Mouse (Mus musculus) liver, adult (tissue): ENCODE results near the gene Iffo2.
A peak's percentile ranks its signal among the peaks of the same experiment; 100 is the strongest.

ENCODE experiments used
- GATA4 ChIP-seq: IDR thresholded peaks from 2 replicates; pipeline ENCODE4 v1.6.1; 2014; ENCODE audit warnings: mild to moderate bottlenecking, low read length; ENCODE audit not compliant: insufficient replicate concordance

Iffo2 gene

GRCm38 (mm10) chr4:139605216-139605615 is 74.9 kb downstream of the Iffo2 start:
- no peak for TF ChIP-seq GATA4

GRCm38 (mm10) chr4:139606732-139607131 is 76.4 kb downstream of the Iffo2 start:
- TF ChIP-seq GATA4, result no peak

DNA sequence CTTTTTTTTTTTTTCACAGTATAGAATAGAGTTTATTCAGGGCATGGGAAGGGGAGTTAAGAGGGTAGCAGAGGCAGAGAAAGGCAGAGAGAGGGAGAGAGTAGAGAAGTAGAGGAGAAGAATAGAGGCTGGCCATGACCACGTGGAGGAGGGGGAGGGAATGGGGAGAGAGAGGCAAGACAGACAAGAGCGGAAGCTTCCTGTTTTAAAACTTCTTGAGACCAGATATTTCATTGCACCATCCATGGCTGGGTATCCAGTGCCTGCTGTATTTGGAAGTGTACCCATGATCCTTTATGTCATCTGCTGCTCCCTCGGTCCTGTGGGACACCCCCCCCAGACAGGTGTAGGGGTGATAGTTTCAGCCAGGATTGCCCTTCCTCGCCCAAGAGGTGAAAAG is 78.6 kb downstream of the Iffo2 start:
- no peak for TF ChIP-seq GATA4

DNA sequence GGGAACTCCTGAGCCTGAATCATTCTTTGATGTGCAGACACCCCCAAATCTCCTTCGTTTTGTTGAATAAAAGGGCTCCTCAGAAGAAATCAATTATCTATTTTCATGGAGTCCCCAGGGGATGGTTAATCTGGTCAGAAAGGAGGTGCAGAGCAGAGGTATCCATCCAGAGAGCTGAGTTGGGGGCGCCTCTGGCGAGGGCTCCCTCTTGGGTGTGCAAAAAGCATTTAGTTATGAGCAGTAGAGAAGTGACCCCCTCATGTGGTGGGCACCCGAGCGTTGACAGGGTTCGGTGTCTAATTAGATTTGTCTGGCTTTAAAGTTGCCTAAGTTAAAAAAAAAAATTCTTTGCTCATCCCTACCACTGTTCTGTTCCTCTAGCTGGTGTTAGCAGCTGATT is 80.6 kb downstream of the Iffo2 start:
- TF ChIP-seq GATA4, result no peak

DNA sequence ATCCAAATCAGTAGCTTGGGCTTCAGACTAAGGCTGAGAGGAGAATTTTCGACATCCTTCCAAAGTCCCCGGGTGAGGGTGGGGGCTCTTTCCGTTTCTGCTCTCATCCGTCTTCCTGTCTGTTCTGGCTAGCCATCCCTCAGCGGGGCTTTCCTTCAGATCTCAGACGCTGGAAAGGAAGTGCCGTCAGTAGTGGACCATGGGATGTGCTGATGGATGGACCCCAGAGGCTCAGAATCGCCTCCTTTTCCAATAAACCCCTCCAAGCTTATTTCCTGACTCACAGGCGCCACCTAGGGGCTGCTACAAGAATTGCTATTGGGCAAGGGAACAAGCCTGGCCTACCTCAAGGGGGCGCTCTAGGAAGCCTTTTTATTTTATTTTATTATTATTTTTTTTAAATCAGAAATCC is 81.2 kb downstream of the Iffo2 start:
- TF ChIP-seq GATA4, result no peak

- no peak for TF ChIP-seq GATA4
Measured at GRCm38 (mm10) chr4:139614524-139615260, 84.3 kb downstream of the Iffo2 start.

DNA sequence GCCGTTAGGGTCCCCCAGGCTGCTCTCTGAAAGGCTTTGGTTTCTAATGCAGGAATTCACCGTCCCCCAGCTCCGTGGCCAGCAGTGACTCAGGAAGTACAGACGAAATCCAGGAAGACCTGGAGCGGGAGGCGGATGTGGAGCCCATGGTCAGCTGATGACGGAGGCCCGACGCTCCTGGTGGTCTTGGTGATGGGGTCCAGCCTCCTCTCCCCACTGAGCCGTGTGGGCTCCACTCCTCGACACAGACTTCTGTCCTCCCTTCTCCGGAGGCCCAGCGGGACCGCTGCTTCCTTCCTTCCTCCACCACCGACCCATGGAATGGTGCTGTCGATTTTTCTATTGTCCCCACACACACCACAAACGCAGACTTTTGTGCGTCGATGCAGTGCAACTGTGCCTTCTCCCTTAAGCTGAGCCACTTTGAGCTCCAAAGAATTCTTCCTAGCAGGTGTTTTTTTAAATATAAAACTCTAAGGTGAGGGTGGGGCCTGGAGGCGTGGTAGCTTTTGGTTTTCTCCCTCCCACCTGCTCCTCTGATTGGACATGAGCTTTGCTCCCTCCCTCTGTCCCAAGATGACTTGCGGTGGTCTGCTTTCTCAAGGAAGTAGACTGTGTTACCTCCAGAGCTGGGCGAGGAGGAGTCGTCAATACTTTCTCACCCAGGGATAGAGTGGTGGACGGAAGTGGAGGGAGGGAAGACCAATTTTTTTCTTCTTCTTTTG is 86.1 kb downstream of the Iffo2 start:
- TF ChIP-seq GATA4, result no peak

DNA sequence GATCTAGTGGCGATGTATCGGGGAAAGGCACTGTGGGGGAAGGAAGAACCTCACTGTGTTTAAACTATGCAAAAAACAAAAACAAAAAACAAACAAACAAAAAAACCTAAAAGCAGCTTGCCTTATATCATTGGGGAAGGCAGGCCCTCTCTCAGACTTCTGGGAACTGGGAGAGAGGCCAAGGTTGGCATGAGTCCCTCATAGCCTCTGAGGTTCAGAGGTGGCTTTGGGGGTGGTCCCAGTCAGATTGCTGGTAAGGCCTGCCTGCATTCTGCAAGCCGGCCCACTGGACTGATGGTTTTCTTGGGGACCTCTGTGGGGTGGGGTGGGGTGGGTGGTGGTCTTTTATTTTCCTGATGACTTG is 86.6 kb downstream of the Iffo2 start:
- no peak for TF ChIP-seq GATA4

- no peak for TF ChIP-seq GATA4
Measured at GRCm38 (mm10) chr4:139619765-139620164, 89.4 kb downstream of the Iffo2 start.

DNA sequence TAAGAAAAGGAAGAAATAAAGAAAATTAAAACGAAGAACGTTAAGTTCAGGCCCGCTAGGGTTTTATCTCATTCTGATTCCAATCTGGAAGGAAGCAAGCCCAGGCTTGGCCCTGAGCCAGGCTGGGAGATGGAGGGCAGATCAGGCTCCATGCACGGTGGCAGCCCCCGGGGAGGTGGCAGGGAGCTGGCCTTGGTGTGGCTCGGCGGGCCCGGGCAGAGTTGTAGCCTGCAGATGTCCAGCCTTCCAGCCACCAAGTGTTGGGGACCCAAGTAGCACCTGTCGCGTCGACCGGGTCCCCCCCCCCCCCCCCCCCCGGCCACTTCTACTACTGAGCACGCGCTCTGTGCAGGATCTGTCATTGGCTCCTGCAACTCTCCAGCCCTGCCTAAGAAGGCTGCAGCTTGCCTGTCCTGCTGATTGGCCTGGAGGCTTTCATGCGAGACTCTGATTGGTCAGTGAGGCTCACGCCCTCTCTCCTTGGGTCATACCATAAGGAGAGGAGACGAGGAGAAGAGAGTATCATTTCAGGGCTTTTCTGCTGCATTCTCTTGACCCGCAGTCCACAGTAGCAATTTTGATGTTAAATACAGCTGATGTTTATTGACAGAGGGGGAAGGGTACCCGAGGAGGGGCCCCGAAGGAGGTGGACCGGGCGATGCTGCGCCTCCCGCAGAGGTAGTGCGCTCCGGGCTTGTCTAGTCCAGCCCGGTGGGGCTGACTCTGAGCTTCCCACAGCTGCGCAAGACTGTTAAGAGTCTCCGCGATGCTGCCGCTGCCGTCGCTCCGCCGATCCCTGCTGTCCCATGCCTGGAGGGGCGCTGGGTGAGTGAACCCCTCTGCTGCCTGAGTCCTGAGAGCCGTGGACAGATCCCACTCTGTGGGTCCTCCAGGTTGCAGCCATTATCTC is 92.3 kb downstream of the Iffo2 start, which contains the start of gene Aldh4a1:
Gene Aldh4a1, plus strand, starts transcription at position 494 of the 910 bp plus-strand sequence.
- peak; percentile 49; the same call in 1 of the 2 replicates for TF ChIP-seq GATA4

DNA sequence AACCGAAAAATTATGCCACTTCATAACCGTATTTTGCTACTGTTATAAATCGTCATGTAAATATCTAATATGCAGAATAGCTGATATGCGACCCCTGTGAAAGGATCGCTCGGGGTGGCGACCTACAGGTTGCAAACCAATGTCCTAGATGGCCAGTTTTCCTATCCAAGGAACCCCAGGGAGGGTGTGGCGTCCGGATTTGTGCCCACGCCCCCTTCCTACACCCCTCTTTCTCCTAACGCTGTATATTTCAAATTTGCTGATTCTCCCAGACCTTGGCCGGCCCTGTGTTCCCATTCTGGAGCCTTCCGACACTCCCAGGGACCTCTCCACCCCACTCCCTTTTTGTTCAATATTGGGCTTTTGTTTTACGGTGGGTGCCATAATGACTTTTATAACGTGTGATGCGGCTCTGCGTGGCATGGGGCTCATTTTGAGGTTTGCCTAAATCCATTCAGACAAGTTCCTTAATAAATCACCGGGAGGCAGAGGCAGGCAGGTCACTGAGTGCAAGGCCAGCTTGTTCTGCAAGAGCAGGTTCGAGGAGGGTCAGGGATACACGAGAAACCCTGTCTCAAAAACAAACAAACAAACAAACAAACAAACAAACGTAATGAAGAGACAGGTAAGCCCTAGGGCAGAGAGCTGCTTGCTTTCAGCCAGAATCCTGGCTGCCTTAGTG is 93.2 kb downstream of the Iffo2 start:
- no peak for TF ChIP-seq GATA4

GRCm38 (mm10) chr4:139624116-139624489 is 93.8 kb downstream of the Iffo2 start:
- peak; percentile 22; the same call in 1 of the 2 replicates for TF ChIP-seq GATA4

DNA sequence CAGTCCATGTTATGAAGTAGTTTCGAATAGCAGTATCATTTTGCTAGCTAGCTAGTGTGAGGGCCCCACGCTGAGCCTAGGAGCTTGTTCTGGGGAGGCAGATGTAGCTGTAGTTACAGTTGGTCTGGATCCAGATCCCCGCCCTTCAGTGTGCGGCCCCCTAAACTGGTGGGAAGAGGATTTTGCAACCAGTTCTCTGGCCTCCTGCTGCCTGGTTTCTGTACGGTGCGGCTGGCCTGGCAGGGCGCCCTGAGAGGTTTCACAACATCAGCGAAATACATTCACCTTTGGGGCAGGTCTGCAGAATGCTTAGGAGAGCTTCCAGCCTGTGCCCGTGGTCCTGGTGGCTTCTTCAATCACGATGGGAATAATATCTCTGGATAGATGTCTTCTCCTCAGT is 94.4 kb downstream of the Iffo2 start:
- no peak for TF ChIP-seq GATA4

DNA sequence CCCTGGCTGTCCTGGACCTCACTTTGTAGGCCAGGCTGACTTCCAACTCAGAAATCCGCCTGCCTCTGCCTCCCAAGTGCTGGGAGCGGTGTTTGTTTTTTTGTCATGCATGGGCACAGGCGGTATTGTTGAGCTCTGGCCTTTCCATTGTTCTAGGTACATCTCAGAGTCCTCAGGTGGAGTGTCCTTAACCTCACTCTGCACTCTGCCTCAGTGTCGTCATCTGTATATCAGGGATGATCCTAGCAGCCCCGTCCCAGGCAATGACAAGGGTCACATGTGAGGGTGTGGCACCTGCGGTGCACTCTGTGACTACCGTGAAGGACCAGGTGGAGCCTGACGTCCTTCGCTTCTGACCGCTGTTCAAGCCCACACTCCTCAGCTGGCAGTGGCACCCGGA is 97.0 kb downstream of the Iffo2 start:
- no peak for TF ChIP-seq GATA4

DNA sequence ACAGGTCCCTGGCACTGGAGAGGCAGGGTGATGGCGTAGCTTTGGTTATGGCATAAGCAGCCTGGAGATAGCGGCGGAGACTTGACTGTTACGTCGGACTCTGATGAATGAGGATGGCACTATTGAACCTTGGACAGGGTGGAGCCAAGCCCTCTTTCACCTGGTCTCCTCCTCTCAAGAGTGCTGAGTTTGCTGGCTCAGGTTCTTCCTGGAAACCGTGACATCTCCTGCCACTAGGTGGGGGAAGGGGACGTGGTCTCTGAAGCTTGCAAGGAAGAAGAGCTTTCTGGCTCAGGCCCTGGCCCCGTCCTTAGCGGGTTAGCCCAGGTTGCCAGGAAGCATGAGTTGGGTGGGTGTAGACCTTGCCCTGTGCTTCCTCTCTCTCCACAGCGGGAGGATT is 99.8 kb downstream of the Iffo2 start:
- no peak; the same call in 1 of the 2 replicates for TF ChIP-seq GATA4

DNA sequence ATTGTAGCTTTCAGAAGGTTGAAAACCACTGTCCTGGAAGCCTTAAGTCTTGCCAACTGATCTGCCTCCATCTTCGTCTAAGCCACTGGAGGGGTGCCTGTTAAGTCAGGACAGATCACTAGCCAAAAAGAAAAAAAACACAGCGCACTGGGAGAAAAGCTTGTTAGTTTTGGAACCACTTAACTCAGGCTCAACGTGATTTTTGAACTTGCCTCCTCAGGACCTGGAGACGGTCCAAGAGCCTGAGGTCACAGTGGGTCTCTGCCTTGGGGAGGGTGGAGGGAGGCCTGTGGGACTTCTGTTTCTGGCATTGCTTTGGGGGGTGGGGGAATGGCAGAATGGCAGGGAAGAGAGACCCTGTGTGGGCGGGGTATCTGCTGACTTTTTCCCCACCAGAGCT is 100.8 kb downstream of the Iffo2 start:
- TF ChIP-seq GATA4, result no peak
